Mouse (Mus musculus) heart, postnatal 0 days (tissue): ENCODE results near the gene Sbno2.

Source experiments
- CTCF ChIP-seq: IDR thresholded peaks from 2 replicates; pipeline ENCODE4 v1.5.1; 2016; ENCODE audit warnings: antibody characterized with exemption, control low read depth, low read depth
- EP300 ChIP-seq: IDR thresholded peaks from 2 replicates; pipeline ENCODE4 v1.6.1; 2016; ENCODE audit warnings: antibody characterized with exemption, low read depth

DNA sequence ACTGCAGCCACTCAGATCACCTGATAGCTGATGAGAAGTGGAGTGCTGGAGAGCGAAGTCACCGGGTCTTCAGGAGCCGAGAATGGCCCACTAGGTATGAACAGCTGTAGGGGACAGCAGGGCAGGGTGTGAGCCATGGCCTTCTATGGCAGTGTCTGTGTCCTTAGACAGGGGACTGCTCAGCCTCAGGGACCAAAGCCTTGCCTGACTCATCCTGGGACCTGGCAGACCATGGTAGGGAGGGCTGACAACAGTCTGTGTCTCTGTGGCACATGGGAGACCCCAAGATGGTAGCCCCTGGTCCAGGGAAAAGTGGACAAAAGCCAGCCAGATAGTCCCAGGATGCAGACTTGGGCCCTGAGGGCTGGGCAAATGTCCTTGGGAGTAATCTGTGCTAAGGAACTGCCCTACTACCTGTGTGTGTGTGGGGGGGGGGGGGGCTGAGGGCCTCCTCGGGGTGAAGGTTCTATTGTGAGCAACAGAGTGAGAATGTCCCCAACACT lies 35.4 kb downstream of the Sbno2 start:
- no peak for TF ChIP-seq EP300
- TF ChIP-seq CTCF, result no peak
